Mouse (Mus musculus): ENCODE data around the gene Dlk2.
A peak's percentile ranks its signal among the peaks of the same experiment; 100 is the strongest.

The Dlk2 gene

DNA sequence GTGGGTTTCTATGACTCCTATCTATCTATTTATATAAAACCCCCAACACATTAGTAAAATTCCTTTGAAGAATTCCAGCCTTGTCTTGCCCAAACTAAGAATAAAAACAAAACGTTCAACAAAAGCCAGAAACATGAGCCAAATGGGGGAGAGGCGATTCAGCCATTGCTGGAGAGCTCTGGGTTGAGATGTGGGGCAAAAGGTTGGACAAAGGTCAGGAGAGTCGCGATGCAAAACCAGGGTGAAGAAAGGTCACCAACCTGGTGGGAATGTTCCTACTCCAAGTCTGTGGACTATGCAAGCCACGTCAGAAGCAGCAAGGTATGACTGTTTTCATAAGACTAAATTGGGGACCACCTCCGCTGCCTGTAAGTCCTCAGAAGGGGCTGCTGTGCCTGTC lies 23.3 kb downstream of the Dlk2 start:
- no peak for DNase-seq (ENCODE audit: low spot score in 2 of 2)

DNA sequence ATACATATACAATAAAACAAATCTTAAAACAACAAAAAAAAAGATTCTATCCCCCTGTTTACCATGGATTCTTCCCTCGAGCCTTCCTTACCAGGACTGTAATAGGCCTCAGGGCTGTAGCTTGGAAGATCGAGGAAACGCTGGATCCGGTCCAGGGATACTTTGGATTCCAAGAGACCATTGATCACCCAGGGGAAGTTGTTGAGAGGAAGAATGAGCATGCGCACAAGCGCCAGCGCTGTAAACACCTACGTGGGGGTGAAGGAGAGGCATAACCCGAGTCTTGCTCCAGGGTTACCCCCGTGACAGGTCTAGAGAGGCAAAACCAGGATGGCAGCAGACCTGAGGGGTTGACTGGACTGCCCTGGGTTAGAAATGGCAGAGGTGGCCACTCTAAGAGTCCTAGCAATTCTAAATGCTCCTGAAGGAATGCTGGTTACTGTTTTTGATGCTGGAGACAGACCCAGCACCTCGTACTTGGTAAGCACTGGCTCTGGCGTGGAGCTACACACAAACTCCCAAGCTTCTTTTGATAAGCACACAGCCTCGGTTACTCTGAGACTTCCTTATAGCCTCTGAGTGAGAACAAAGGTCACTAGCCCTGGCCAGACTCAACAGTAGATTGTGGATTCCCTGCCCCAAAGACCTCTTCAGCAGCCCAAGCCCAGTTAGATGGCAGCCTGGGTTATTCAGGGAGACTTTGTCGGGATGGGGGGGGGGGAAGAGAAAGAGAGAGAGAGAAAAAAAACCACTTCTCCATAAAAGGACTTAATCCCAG lies 25.0 kb downstream of the Dlk2 start:
- DNase-seq (ENCODE audit: low spot score in 2 of 2), result no peak

DNA sequence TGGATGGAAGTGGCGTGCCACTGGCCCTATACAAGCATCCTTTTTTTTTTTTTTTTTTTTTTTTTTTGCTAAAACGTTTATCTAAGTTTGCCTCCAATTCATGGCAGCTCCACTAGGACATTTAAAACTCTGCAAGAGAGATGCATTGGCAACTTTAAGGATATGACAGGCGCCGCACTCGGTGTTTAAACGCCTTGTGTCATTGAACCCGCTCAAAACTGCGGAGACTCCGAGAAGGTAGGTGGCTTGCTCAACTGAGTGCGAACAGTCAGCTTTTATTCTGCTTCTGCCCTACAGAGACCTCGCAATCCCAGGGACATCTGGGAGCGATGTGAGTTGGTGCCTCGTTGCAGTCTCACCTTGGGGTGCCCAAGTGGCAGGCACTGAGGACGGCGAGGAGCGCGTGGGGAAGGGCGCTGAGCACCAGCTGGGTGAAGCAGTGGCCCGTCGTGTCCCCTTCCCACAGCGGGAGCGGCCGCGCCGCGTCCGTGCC lies 30.2 kb downstream of the Dlk2 start:
- DNase-seq (ENCODE audit: low spot score in 2 of 2), result no peak

DNA sequence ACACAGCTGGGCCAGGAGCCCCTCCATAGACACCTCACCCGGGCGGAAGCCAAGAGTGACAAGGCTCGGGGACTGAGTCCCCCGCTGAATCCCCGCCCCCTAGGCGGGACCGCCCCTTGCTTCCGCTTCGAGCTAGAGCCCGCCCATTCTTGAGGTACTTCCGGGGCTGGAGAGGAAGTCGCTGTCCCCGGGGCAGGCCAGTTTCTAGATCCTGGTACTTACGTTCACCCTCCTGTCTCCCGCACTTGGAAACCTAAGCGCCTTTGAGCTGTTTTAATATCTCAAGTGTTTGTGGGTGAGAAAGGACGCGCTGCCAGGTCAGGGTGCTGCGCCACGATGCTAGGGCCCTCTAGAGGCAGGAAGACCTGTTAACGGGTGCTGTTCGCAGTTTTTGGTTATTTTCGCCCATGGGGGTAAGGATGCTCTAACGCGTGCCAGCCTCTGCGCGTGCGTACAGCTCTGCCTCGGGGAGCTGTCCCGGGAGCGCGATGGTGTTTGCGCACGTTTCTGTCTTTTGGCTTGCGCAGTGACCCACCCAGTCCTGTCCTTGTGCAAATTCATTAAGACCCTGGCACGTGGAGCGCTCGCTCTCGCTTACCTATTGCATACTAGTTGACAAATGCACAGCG lies 30.8 kb downstream of the Dlk2 start, which contains the start of gene Abcc10:
TSS of gene Abcc10 (minus strand) at position 447 of the 629 bp plus-strand sequence.
- DNase-seq (ENCODE audit: low spot score in 2 of 2), result peak; percentile 94 to 95

DNA sequence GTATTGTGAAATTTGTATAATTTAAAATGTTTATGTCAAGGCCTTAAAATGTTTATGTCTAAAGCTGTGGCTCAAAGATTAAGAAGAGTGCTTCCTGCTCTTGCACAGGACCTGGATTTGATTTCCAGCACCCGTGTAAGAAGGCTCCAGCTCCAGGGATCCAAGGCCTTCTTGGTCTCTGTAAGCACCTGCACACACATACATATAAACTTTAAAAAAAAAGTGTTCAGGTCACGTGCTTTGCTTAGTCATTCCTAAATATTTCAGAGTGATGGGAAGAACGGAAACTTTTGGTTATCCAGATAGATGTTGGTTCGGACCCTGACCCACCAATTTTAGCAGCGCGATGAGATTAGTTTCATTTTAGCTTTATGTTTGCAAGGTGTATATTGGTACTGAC lies 31.5 kb downstream of the Dlk2 start:
- no peak for DNase-seq (ENCODE audit: low spot score in 2 of 2)

DNA sequence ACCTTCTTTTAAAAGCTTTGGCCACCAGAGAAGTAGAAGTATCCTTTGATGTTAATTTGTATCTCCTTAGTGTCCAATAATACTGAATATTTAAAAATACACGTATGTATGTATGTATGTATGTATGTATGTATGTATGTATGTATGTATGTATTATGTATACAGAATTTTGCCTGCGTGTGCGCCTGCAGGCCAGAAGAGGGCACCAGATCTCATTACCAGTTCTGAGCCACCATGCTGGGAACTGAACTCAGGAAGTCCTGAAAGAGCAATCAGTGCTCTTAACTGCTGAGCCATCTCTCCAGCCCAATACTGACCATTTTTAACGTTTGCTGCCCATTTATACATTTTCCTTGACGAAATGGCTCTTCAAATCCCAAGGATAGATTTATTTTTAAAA lies 39.3 kb downstream of the Dlk2 start:
- no peak for DNase-seq (ENCODE audit: low spot score in 2 of 2)

DNA sequence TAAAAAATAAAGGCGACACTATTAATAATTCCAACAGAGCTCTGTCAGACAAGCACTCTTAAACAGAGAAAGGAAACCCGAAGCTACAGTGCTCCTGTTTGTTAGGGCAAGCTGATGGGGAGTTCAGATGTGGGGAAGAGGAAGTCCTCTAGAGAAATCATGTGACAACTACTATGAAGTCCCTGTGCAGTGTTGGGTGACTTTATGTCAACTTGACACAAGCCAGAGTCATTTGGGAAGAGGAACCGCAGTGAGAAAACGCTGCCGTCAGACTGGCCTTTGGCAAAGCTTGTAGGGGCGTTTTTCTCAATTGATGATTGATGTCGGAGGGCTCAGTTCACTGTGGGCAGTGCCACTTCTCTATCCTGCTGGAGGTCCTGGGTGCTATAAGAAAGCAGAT lies 44.0 kb downstream of the Dlk2 start:
- DNase-seq (ENCODE audit: low spot score in 2 of 2), result no peak

DNA sequence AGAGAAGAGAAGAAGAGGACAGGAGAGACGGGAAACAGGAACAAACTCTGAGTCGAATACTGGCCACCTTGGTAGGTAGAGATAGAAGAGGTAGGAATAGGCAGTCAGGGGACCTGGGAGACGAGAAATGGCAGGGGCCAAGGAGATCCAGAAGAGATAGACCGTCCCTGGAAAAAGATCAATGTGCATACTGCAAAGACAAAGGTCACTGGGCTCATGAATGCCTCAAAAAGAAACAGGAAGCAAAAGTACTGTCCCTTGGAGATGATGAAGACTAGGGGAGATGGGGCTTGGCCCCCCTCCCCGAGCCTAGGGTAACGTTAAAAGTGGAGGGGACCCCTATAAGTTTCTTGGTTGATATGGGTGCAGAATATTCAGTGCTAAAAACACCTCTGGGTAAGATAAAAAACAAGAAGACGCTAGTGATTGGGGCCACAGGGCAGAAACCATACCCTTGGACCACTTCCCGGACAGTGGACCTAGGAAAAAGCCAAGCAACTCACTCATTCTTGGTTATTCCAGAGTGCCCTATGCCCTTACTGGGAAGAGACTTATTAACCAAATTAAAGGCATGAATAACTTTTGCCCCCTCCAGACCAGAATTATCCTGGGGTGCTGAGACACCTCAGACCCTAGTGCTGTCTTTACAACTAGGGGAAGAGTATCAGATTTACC lies 53.9 kb downstream of the Dlk2 start:
- DNase-seq (ENCODE audit: low spot score in 2 of 2), result no peak
